Mouse (Mus musculus) spleen, adult 2 months (tissue): Measurements from ENCODE around the gene Bmpr1b.

Source experiments
- CTCF ChIP-seq: fragments of 200-500 bp; IDR thresholded peaks from 2 replicates; pipeline ENCODE4 v1.5.1; 2011; ENCODE audit warnings: mild to moderate bottlenecking, inconsistent platforms; ENCODE audit not compliant: insufficient read depth, insufficient read length, insufficient replicate concordance; ENCODE audit errors: extremely low read depth
- POLR2A ChIP-seq: fragments of 200-500 bp; IDR thresholded peaks from 2 replicates; pipeline ENCODE4 v1.6.1; 2011; ENCODE audit warnings: low read depth, low read length, inconsistent platforms

DNA sequence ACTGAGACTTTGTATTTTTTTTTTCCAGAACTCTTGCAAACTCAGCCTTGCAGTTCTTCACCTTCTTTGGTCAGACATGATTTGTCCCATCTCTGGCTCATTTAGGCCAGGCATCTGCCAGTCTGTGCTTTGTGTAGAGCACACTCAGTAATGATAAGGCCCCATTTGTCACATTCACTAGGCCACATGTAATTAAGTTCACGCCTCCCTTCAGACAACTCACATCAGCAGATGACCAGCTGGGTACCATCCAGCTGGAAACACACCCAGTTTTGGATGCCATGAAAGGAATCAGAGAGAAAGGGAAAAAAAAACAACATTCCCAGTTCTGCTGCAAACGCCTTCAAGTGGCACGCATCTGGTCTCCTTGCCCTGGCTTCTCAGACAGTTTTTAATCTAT, 374.9 kb downstream of the Bmpr1b start:
- no peak for TF ChIP-seq POLR2A
- no peak for TF ChIP-seq CTCF
